Mouse (Mus musculus) testis, adult 2 months (tissue): ENCODE data around the gene Fank1.

Experiments
- CTCF ChIP-seq: fragments of 200-500 bp; IDR thresholded peaks from 2 replicates; pipeline ENCODE4 v1.5.1; 2012; ENCODE audit warnings: low read depth, mild to moderate bottlenecking, inconsistent platforms, low read length, moderate library complexity; ENCODE audit not compliant: control insufficient read depth, insufficient read depth, insufficient replicate concordance
- POLR2A ChIP-seq: fragments of 200-500 bp; IDR thresholded peaks from 2 replicates; pipeline ENCODE4 v1.6.1; 2012; ENCODE audit warnings: low read depth, mild to moderate bottlenecking, inconsistent platforms, low read length, moderate library complexity; ENCODE audit not compliant: control insufficient read depth

DNA sequence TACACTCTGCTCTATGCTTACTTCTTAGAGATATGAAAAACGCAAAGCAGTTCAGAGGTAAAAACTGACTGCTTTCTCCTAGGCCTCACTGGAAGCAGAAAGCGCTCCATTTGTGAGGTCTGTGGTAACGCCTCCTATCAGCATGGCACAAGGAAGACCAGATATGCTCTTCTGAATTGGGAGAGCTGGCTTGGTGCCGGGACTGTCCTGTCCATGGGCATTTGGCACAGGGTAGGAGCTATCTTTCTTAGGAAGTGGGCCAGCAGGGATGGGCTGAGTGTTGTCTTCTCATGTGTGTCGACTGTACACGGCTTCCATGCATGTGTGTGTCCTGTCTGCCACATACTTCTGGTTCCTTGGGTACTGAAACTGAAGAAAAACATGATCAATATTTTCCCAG is 85.6 kb downstream of the Fank1 start:
- TF ChIP-seq CTCF (no peak), POLR2A (no peak)
